16 mouse cellular contexts compared by ENCODE assay signal in the genomic region with DNA sequence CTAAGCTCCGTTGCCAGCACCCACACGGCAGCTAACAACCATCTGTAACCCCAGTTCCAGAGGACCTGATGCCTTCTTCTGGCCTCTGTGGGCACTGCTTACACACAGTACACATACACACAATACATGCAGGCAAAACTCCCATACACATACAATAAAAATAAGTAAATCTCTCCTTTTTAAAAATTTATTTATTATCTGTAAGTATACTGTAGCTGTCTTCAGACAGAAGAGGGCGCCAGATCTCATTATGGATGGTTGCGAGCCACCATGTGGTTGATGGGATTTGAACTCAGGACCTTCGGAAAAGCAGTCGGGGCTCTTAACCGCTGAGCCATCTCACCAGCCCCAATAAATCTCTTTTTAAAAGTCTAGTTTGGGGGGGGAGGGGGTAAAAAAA. TPM values are rescaled to one million over a fixed set of nuclear protein-coding genes. Genes with fewer than 3 reads are reported as not detected.
A peak's percentile ranks its signal among the peaks of the same experiment; 100 is the strongest.
DNase-seq lines count a peak whose midpoint lies in the region; TF ChIP-seq lines count a peak whose summit lies in the region.
"Had no signal": no experiment of that assay in that cellular context is flagged by ENCODE, and none has a peak within 500 bp of the region (broad histone marks: within the 10 kb centered on the region; RNA-seq: fewer than 3 reads in every experiment).

No protein-coding gene starts in this region.

- 94% methylated on average over 7 of the region's 7 CpGs for WGBS in heart, adult 2 months
- WGBS in macrophage (ENCODE audit: missing documents) = 93% methylated on average over 5 of the region's 7 CpGs

- no peak for DNase-seq in heart, adult 2 months
- no peak for DNase-seq in heart, adult 9 months (ENCODE audit: low spot score in 2 of 2)
- peak; percentile 22 for DNase-seq in lung, postnatal 36 days
- DNase-seq in lung, postnatal 25 days (ENCODE audit: low spot score) = no peak
- DNase-seq in frontal cortex, postnatal 25 days (ENCODE audit: low spot score in 2 of 2) = no peak
- DNase-seq: cerebellum, adult 11 months; cerebellum, postnatal 25 days; kidney, adult 11 months; kidney, postnatal 25 days; liver, embryonic 13.5 days; lung, postnatal 4 days; right cerebral cortex, postnatal 25 days had no signal

- H3K9me3 ChIP-seq in ES-Bruce4 (replicated peaks; ENCODE audit: control insufficient read depth, insufficient read depth, low read length, poor library complexity, severe bottlenecking) = no peaks in the 10 kb centered on the region
- H3K9me3 ChIP-seq: embryonic facial prominence, embryonic 10.5 days; liver, embryonic 13.5 days; neural tube, embryonic 12.5 days had no signal

- peak; percentile 46 for TF ChIP-seq CTCF in heart, adult 2 months (IDR thresholded peaks at IDR 0.05)
- TF ChIP-seq CTCF in ES-Bruce4 (IDR thresholded peaks at IDR 0.05; ENCODE audit: low read depth, low read length) = no peak

- H3K4me3 ChIP-seq in heart, adult 2 months = no peak overlapping the region
- H3K4me3 ChIP-seq in ES-Bruce4 (ENCODE audit: low read depth, low read length) (peak overlapping the region; percentile 54), macrophage (ENCODE audit: inconsistent target) (no peak overlapping the region)
- H3K4me3 ChIP-seq: embryonic facial prominence, embryonic 10.5 days; liver, embryonic 13.5 days; neural tube, embryonic 12.5 days had no signal

- no peak for TF ChIP-seq EP300 in heart, adult 2 months (IDR thresholded peaks at IDR 0.05; ENCODE audit: insufficient read depth, low read depth, low read length)
- TF ChIP-seq EP300 in ES-Bruce4 (IDR thresholded peaks at IDR 0.05; ENCODE audit: insufficient read depth, low read depth, low read length) = no peak

- H3K27ac ChIP-seq in heart, adult 2 months = no peak overlapping the region
- peak overlapping the region; percentile 96 for H3K27ac ChIP-seq in ES-Bruce4 (ENCODE audit: insufficient read depth, low read length)
- peak overlapping the region; percentile 63; the same call in 1 of the 2 replicates for H3K27ac ChIP-seq in macrophage
- H3K27ac ChIP-seq: embryonic facial prominence, embryonic 10.5 days; neural tube, embryonic 12.5 days had no signal

- intact Hi-C loops in heart, adult 2 months (cut with DNase I) = loop anchor here (5.0 kb wide), 1 partner anchor 591 kb away; a partner anchor contains a TSS

- peaks cover 14% of the 10 kb centered on the region for H3K36me3 ChIP-seq in heart, adult 2 months (ENCODE audit: control insufficient read depth, insufficient read depth, low read length)
- H3K36me3 ChIP-seq in ES-Bruce4 (ENCODE audit: control insufficient read depth, insufficient read depth, low read length, poor library complexity, severe bottlenecking) (peaks cover 27% of the 10 kb centered on the region), macrophage (ENCODE audit: inconsistent target) (peaks cover 22% of the 10 kb centered on the region)

- peaks cover 5% of the 10 kb centered on the region; the same call in 1 of the 2 replicates for H3K79me2 ChIP-seq in heart, adult 2 months (replicated peaks; ENCODE audit: control insufficient read depth, insufficient read depth, low read length)
- peaks cover 88% of the 10 kb centered on the region for H3K79me2 ChIP-seq in macrophage (ENCODE audit: inconsistent target)

- no peaks in the 10 kb centered on the region for H3K27me3 ChIP-seq in heart, adult 2 months (ENCODE audit: control insufficient read depth, insufficient read depth, low read length)
- H3K27me3 ChIP-seq in ES-Bruce4 (ENCODE audit: control insufficient read depth, insufficient read depth, low read length, poor library complexity, severe bottlenecking) = no peaks in the 10 kb centered on the region
- H3K27me3 ChIP-seq: liver, embryonic 13.5 days; neural tube, embryonic 12.5 days had no signal

- no peak for TF ChIP-seq POLR2A in heart, adult 2 months (IDR thresholded peaks at IDR 0.05; ENCODE audit: insufficient read depth, low read depth, low read length)
- no peak for TF ChIP-seq POLR2A in ES-Bruce4 (IDR thresholded peaks at IDR 0.05; ENCODE audit: insufficient read depth, low read length)

- peaks cover 3% of the 10 kb centered on the region; the same call in 1 of the 2 replicates for H3K4me1 ChIP-seq in heart, adult 2 months (ENCODE audit: control insufficient read depth, insufficient read depth, low read length)
- H3K4me1 ChIP-seq in ES-Bruce4 (ENCODE audit: control insufficient read depth, insufficient read depth, low read length) = no peaks in the 10 kb centered on the region

- no peak overlapping the region for H3K9ac ChIP-seq in heart, adult 2 months (ENCODE audit: low read depth, low read length)
- peak overlapping the region; percentile 86 for H3K9ac ChIP-seq in ES-Bruce4 (ENCODE audit: low read depth, poor library complexity, severe bottlenecking)
- H3K9ac ChIP-seq: neural tube, embryonic 12.5 days had no signal

RNA-seq across cellular contexts. Expression of a gene that starts 9.0 kb away (rescaled TPM):
- total RNA-seq in heart, adult 2 months (2021) = 10 to 100 TPM; 23.7 to 25.9 TPM
- polyA plus RNA-seq in heart, adult 2 months (2012; rRNA removed) = 22.9 and 43.2 TPM in 2 replicates
- polyA plus RNA-seq in ES-Bruce4 (2011; ENCODE audit: insufficient read depth, insufficient read length, low read depth, missing spikeins) (484 and 490 TPM in 2 replicates), macrophage (2018) (13.6 to 28.1 TPM (median 15.4 TPM) in 3 replicates)
- total RNA-seq in macrophage (2018; cell fraction: chromatin; rRNA removed) = 100 to 1,000 TPM; 490 to 931 (median 683) TPM
- 10 to 100 TPM; 17.0 to 47.8 (median 22.4) TPM for total RNA-seq in macrophage (2018; cell fraction: cytosol; rRNA removed)
- total RNA-seq in macrophage (2018; cell fraction: nucleus; rRNA removed) = 100 to 1,000 TPM; 196 to 415 (median 274) TPM

RNA-seq across cellular contexts. Expression of a gene that starts 24.1 kb away (rescaled TPM):
- 10 to 100 TPM; 14.6 to 19.4 TPM for total RNA-seq in heart, adult 2 months (2021)
- 19.9 and 22.0 TPM in 2 replicates for polyA plus RNA-seq in heart, adult 2 months (2012; rRNA removed)
- 6.0 and 6.4 TPM in 2 replicates for polyA plus RNA-seq in ES-Bruce4 (2011; ENCODE audit: insufficient read depth, insufficient read length, low read depth, missing spikeins)
- under 1 TPM in 8 of 26 experiments, not detected in 18; 0.07 to 0.38 (median 0.28) TPM for total RNA-seq in macrophage (2018; cell fraction: chromatin; rRNA removed)
- total RNA-seq in macrophage (2018; cell fraction: cytosol; rRNA removed) = under 1 TPM in 12 of 26 experiments, not detected in 14; under 0.01 to 0.09 (median 0.05) TPM
- total RNA-seq in macrophage (2018; cell fraction: nucleus; rRNA removed) = under 1 TPM in 14 of 26 experiments, not detected in 12; 0.06 to 0.49 (median 0.15) TPM
- polyA plus RNA-seq in macrophage (2018) = 0.04 TPM in 1 of 3 replicates, not detected in the others

Comparison
In these comparisons a context has a peak if more than half of its experiments do, and no peak if none do; other contexts are left out.
1. RNA of a gene that starts 9.0 kb away (polyA plus RNA-seq): 484 to 490 TPM in ES-Bruce4; 22.9 to 43.2 TPM in heart, adult 2 months and 13.6 to 28.1 TPM in macrophage; every median in the first group is over 10 times any median in the second.